Mouse (Mus musculus) midbrain, embryonic 16.5 days (tissue): ENCODE measurements around the gene Lrig3. TPM values are rescaled to one million over a fixed set of nuclear protein-coding genes. Genes with fewer than 3 reads are reported as not detected.

Source experiments
- ATAC-seq: fragments of 200-750 bp; cut with Nextera tagmentation; 2 replicates; pipeline ENCODE4 v1.8.0; 2017; ENCODE audit warnings: moderate TSS enrichment
- H3K27ac ChIP-seq: fragments of 300-500 bp; sonication (generic); 2 replicates; pipeline ENCODE4 v1.5.1; 2014; ENCODE audit warnings: mild to moderate bottlenecking, low read length, mixed read lengths
- H3K27me3 ChIP-seq: fragments of 300-500 bp; sonication (generic); 2 replicates; pipeline ENCODE4 v1.6.1; 2014; ENCODE audit warnings: low read depth, low read length, mixed read lengths; ENCODE audit not compliant: control insufficient read depth, insufficient read depth
- H3K36me3 ChIP-seq: fragments of 300-500 bp; sonication (generic); 2 replicates; pipeline ENCODE4 v1.6.1; 2014; ENCODE audit warnings: mild to moderate bottlenecking, low read length, moderate library complexity, mixed read lengths; ENCODE audit not compliant: control insufficient read depth, insufficient read depth
- H3K4me1 ChIP-seq: fragments of 300-500 bp; sonication (generic); 2 replicates; pipeline ENCODE4 v1.6.1; 2014; ENCODE audit warnings: mild to moderate bottlenecking, low read length, mixed read lengths; ENCODE audit not compliant: control insufficient read depth, insufficient read depth
- H3K4me2 ChIP-seq: fragments of 300-500 bp; sonication (generic); 2 replicates; pipeline ENCODE4 v1.6.1; 2014; ENCODE audit warnings: mild to moderate bottlenecking, low read length, mixed read lengths
- H3K4me3 ChIP-seq: fragments of 300-500 bp; sonication (generic); 2 replicates; pipeline ENCODE4 v1.5.1; 2014; ENCODE audit warnings: low read depth, mild to moderate bottlenecking, low read length, moderate library complexity, mixed read lengths
- H3K9ac ChIP-seq: fragments of 300-500 bp; sonication (generic); 2 replicates; pipeline ENCODE4 v1.6.1; 2014; ENCODE audit warnings: low read depth, low read length, mixed read lengths
- H3K9me3 ChIP-seq: fragments of 300-500 bp; sonication (generic); replicated peaks from 2 replicates; pipeline ENCODE4 v1.6.1; 2014; ENCODE audit warnings: mild to moderate bottlenecking, low read length, mixed read lengths; ENCODE audit not compliant: control insufficient read depth, poor library complexity, severe bottlenecking
- WGBS: fragments of 180-500 bp; shearing (Covaris S2); extraction: QIAGEN DNeasy Blood & Tissue Kit; methylation state at CpG from one replicate; pipeline ENCODE4 v1.1.7; 2014; 5-methylcytosine and 5-hydroxymethylcytosine counted together
- polyA plus RNA-seq: library from polyadenylated mRNA; unstranded; fragments of >200 nt; fragmentation: Nextera tagmentation; extraction: Ambion mirVana; gene quantifications from 2 replicates; pipeline ENCODE4 v1.2.1, GENCODE M21; 2015

Gene Lrig3
- polyA plus RNA-seq, 1 experiment from 2014 or later, result 2.9 TPM

DNA sequence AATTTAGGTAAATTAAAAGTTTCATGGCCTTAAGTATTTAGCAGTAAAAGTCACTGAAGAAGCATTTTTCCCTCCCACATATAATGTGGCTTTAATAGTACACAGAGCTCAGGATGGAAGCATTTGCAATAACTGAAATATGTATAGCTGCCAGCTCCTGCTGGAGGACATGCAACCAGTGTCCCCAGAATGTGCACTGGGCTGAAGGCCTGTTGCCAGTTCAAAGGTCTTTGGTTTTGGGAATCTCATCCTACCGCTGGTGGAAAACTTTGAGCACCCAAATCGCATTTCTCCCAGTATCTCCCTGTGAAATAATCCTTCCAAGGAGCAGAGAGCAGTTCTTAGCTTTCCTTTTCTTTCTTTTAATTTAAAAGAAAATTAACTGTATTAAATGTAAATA is 4.1 kb downstream of the Lrig3 start:
- no peak overlapping the region for H3K9ac ChIP-seq
- 86% methylated on average over 2 of the region's 2 CpGs for WGBS
- no peaks in the 10 kb centered on the region for H3K9me3 ChIP-seq
- H3K36me3 ChIP-seq, result no peaks in the 10 kb centered on the region
- H3K4me3 ChIP-seq, result no peak overlapping the region
- no peak for ATAC-seq
- no peak overlapping the region for H3K27ac ChIP-seq
- no peaks in the 10 kb centered on the region for H3K27me3 ChIP-seq
- H3K4me2 ChIP-seq, result no peak overlapping the region
- peaks cover 26% of the 10 kb centered on the region for H3K4me1 ChIP-seq

DNA sequence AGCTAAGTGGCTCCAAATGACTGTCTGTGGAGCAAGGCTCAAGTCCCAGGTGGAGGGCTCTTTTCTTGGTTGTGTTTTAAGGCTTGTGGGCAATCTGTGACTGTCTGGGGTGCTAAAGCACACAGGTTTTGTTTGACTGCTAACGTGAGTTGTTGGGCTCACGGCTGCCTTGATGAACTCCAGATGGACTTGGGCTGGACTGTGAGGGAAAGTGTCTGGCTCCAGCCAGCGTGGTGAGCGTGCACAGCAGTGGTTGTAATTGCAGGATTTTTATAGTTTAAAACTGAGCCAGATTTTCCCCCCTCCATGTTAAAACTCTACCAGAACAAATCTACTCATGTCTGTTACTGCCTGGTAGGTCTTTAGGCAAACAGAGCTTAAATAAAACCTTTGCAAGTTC is 4.5 kb downstream of the Lrig3 start:
- no peaks in the 10 kb centered on the region for H3K36me3 ChIP-seq
- no peaks in the 10 kb centered on the region for H3K9me3 ChIP-seq
- H3K4me1 ChIP-seq, result peaks cover 24% of the 10 kb centered on the region
- no peak overlapping the region for H3K9ac ChIP-seq
- H3K4me3 ChIP-seq, result no peak overlapping the region
- H3K27me3 ChIP-seq, result no peaks in the 10 kb centered on the region
- H3K27ac ChIP-seq, result no peak overlapping the region
- no peak for ATAC-seq
- WGBS, result 64% methylated on average over 4 of the region's 4 CpGs
- no peak overlapping the region for H3K4me2 ChIP-seq

DNA sequence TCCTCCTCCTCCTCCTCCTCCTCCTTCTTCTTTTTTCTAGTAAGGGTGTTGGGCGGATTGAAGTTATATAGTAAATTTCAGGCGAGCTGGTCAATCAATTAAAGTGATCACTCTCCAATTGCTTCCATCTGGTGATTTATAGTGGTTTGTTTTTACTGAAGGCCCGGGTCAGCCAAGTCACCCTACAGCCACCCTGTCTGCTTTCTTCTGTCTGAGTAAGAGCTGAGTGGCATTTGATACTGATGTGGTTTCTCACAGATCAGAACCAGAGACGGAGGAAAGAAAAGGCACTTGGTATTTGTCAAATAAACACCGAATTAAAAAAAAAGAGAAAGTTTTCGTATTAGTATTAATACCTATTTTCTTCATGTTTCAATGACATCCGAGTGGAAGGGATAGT is 7.8 kb downstream of the Lrig3 start:
- no peak overlapping the region for H3K4me3 ChIP-seq
- peaks cover 6% of the 10 kb centered on the region for H3K4me1 ChIP-seq
- no peak overlapping the region for H3K9ac ChIP-seq
- H3K36me3 ChIP-seq, result no peaks in the 10 kb centered on the region
- 89% methylated on average over 7 of the region's 7 CpGs for WGBS
- no peak for ATAC-seq
- H3K9me3 ChIP-seq, result no peaks in the 10 kb centered on the region
- H3K4me2 ChIP-seq, result no peak overlapping the region
- no peak overlapping the region for H3K27ac ChIP-seq
- no peaks in the 10 kb centered on the region for H3K27me3 ChIP-seq

DNA sequence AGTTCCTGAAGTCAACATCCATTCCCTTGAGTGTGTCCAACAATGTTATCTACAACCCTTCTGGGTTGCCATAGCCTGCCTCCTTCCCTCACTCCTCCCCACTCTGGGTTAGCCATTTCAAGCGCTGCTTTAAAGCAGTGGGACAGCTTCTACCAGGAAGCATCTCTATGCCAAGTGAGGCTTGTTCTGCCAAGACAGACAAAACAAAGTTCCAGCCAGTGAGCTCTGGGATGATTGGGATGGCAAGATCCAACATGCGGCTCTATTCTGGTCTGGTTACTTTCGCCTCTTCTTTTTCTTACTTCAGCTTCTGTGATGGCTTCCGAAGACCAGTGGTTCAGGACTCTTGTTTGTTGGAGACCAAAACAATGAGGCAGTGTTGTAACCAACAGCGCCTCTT is 16.0 kb downstream of the Lrig3 start:
- Histone ChIP-seq H3K4me1 (no peaks in the 10 kb centered on the region), H3K36me3 (no peaks in the 10 kb centered on the region), H3K9ac (no peak overlapping the region), H3K4me3 (no peak overlapping the region), H3K27ac (no peak overlapping the region), H3K9me3 (no peaks in the 10 kb centered on the region), H3K27me3 (no peaks in the 10 kb centered on the region), H3K4me2 (no peak overlapping the region)
- WGBS, result 93% methylated on average over 5 of the region's 5 CpGs
- ATAC-seq, result no peak

DNA sequence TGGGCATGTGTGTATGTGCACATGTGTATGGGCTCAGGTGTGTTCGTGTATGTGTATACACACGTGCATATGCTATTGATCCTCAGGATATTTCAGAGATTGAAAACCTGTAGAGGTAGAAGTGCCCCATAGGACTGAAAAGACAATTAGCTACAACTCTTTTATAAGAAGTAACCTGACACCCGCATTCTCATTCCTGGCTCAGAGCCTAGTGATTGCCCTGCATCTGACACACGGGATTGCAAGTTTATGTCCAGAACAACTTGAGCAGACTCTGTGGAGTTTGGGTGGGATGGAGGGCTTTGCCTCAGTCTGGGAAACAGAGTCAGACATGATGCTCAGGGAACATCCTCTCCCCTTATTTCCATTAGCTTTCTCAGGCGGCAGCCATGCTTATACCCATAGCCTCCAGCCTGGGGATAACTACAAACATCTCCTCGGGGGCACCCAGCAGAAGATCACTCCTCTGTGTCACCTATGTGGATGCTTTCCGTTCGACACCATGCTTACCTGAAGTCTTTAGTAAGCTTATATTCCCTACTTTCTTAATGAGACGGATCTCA is 18.6 kb downstream of the Lrig3 start:
- H3K9me3 ChIP-seq, result no peaks in the 10 kb centered on the region
- H3K4me2 ChIP-seq, result no peak overlapping the region
- H3K27me3 ChIP-seq, result no peaks in the 10 kb centered on the region
- ATAC-seq, result no peak
- 85% methylated on average over 9 of the region's 9 CpGs for WGBS
- H3K4me3 ChIP-seq, result no peak overlapping the region
- no peaks in the 10 kb centered on the region for H3K4me1 ChIP-seq
- H3K27ac ChIP-seq, result no peak overlapping the region
- no peaks in the 10 kb centered on the region for H3K36me3 ChIP-seq
- H3K9ac ChIP-seq, result no peak overlapping the region

DNA sequence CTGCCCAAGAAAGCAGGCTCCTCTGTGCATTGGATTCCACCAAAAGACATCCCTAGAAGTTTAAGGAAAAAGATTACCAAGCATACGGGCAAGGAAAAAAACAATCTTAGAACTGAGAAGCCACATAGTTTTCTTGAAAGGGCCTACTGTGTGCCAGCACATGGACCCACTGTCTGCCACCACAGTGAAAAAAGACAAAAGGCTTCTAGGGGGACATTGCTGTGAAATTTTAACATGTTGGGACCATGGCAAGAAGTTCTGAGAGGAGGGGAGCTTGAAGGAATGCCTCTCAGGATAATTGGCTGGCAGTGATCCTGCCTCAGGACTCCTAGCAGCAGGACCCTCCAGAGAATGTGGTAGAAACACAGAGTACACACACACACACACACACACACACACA is 19.8 kb downstream of the Lrig3 start:
- ATAC-seq, result no peak
- H3K9ac ChIP-seq, result no peak overlapping the region
- H3K4me3 ChIP-seq, result no peak overlapping the region
- H3K27me3 ChIP-seq, result no peaks in the 10 kb centered on the region
- no peaks in the 10 kb centered on the region for H3K36me3 ChIP-seq
- H3K9me3 ChIP-seq, result no peaks in the 10 kb centered on the region
- 0 out of 2 replicates have a peak, but pooled peaks cover 2% of the 10 kb centered on the region for H3K4me1 ChIP-seq
- H3K27ac ChIP-seq, result no peak overlapping the region
- H3K4me2 ChIP-seq, result no peak overlapping the region
- WGBS, result 100% methylated on average over 1 of the region's 1 CpGs

DNA sequence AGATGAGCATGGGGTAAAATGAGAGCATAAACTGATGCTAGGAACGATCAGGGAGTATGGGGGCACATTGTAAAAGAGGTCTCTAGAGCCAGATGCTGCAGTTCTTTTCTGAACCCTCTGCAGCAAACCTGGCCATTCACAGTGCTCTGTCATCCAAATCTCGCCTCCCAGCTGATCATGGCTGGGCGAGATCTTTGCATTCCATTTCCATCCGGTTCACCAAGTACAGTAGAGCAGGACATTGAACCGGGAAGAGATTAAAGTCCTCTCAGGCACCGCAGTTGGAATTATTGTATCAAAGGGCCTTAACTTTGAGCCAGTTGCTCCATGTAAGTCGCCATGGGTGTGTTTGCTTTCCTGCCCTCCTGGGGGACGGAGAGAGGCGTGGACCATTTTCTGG is 20.5 kb downstream of the Lrig3 start:
- Histone ChIP-seq H3K36me3 (no peaks in the 10 kb centered on the region), H3K4me3 (no peak overlapping the region), H3K9ac (no peak overlapping the region), H3K27me3 (no peaks in the 10 kb centered on the region), H3K4me2 (no peak overlapping the region), H3K4me1 (0 out of 2 replicates have a peak, but pooled peaks cover 2% of the 10 kb centered on the region), H3K9me3 (no peaks in the 10 kb centered on the region), H3K27ac (no peak overlapping the region)
- 89% methylated on average over 9 of the region's 9 CpGs for WGBS
- ATAC-seq, result no peak

- WGBS, result 68% methylated on average over 6 of the region's 6 CpGs
- no peaks in the 10 kb centered on the region for H3K27me3 ChIP-seq
- H3K27ac ChIP-seq, result no peak overlapping the region
- no peaks in the 10 kb centered on the region for H3K36me3 ChIP-seq
- no peaks in the 10 kb centered on the region for H3K9me3 ChIP-seq
- 0 out of 2 replicates have a peak, but pooled peaks cover 2% of the 10 kb centered on the region for H3K4me1 ChIP-seq
- ATAC-seq, result no peak
- no peak overlapping the region for H3K9ac ChIP-seq
- H3K4me3 ChIP-seq, result no peak overlapping the region
- no peak overlapping the region for H3K4me2 ChIP-seq
These were observed 21.3 kb downstream of the Lrig3 start for GRCm38 (mm10) chr10:125987307-125987706.

DNA sequence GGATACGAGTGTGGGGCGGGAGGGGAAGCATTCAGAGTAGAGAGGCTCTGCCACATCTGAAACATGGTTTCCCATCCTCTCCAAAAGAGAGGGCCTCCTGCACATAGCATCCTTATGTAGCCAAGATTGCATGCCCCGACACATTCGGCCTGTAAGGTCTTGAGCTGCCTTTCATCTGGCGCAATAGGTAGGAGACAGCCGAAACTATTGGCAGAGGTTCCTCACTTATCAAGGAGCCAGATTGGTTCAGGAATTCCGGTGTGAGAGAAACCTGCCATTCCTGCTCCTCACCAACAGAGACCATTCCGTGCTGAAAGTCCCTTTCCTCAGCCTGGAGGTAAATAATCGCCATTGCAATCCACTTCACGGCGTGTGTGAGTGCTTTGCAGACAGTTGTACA is 22.1 kb downstream of the Lrig3 start:
- no peak overlapping the region for H3K4me2 ChIP-seq
- H3K9ac ChIP-seq, result no peak overlapping the region
- ATAC-seq, result no peak
- no peaks in the 10 kb centered on the region for H3K27me3 ChIP-seq
- WGBS, result 85% methylated on average over 11 of the region's 11 CpGs
- H3K36me3 ChIP-seq, result no peaks in the 10 kb centered on the region
- 0 out of 2 replicates have a peak, but pooled peaks cover 2% of the 10 kb centered on the region for H3K4me1 ChIP-seq
- H3K4me3 ChIP-seq, result no peak overlapping the region
- H3K27ac ChIP-seq, result no peak overlapping the region
- H3K9me3 ChIP-seq, result no peaks in the 10 kb centered on the region
